Mouse (Mus musculus): ENCODE data around the gene Lmbrd2. TPM values are rescaled to one million over a fixed set of nuclear protein-coding genes. Genes with fewer than 3 reads are reported as not detected.

Gene Lmbrd2
- polyA plus RNA-seq (2012; fragmentation: generic; extraction: Trizol) = 3.8 TPM
- long read RNA-seq, experiment 1, full-length matches to known transcripts = 2 of 4 reads
- long read RNA-seq, experiment 1, partial matches to known transcripts = 1 of 4 reads
- long read RNA-seq, experiment 1, other reads (novel, unspliced or antisense) = 1 of 4 reads
- long read RNA-seq, experiment 2, full-length matches to known transcripts = 10 of 16 reads
- long read RNA-seq, experiment 2, partial matches to known transcripts = 2 of 16 reads
- long read RNA-seq, experiment 2, other reads (novel, unspliced or antisense) = 4 of 16 reads

- H3K4me3 ChIP-seq (ENCODE audit: insufficient read depth, poor library complexity, severe bottlenecking) = peak within 1 kb of the TSS; percentile 95
- no peak for TF ChIP-seq FOSL1 (IDR thresholded peaks at IDR 0.05; ENCODE audit: insufficient read depth, low read length, poor library complexity, severe bottlenecking)
- TF ChIP-seq MAX (IDR thresholded peaks at IDR 0.05) = peak; percentile 71
- H3K27me3 ChIP-seq (ENCODE audit: control insufficient read depth, insufficient read depth, insufficient read length) = no peaks in the 10 kb centered on the region
- H3K36me3 ChIP-seq (ENCODE audit: control insufficient read depth, insufficient read depth) = peaks cover 38% of the 10 kb centered on the region
- H3ac ChIP-seq (ENCODE audit: control insufficient read depth, insufficient read length, low read depth) = peak within 1 kb of the TSS; percentile 92
- peaks cover 53% of the 10 kb centered on the region for H3K79me3 ChIP-seq (ENCODE audit: low read depth)
- H3K79me2 ChIP-seq (ENCODE audit: control insufficient read depth, insufficient read depth) = peaks cover 75% of the 10 kb centered on the region
These were observed at the start of gene Lmbrd2 for GRCm38 (mm10) chr15:9140252-9140680. TSS of gene Lmbrd2 (plus strand) at chr15:9140550.

GRCm38 (mm10) chr15:9090662-9091061 is 49.7 kb upstream of the Lmbrd2 start:
- Histone ChIP-seq H3K79me2 (ENCODE audit: control insufficient read depth, insufficient read depth) (no peaks in the 10 kb centered on the region), H3ac (ENCODE audit: control insufficient read depth, insufficient read length, low read depth) (no peak overlapping the region), H3K27me3 (ENCODE audit: control insufficient read depth, insufficient read depth, insufficient read length) (no peaks in the 10 kb centered on the region), H3K4me3 (ENCODE audit: insufficient read depth, poor library complexity, severe bottlenecking) (no peak overlapping the region), H3K79me3 (ENCODE audit: low read depth) (no peaks in the 10 kb centered on the region), H3K36me3 (ENCODE audit: control insufficient read depth, insufficient read depth) (peaks cover 24% of the 10 kb centered on the region)
- TF ChIP-seq MYOG (IDR thresholded peaks at IDR 0.05; ENCODE audit: control insufficient read depth, extremely low read depth, insufficient read length) = no peak
- TF ChIP-seq MAX (IDR thresholded peaks at IDR 0.05) = no peak
- TF ChIP-seq USF1 (IDR thresholded peaks at IDR 0.05; ENCODE audit: low read depth) = no peak
- no peak for TF ChIP-seq MYOD1 (IDR thresholded peaks at IDR 0.05; ENCODE audit: control insufficient read depth, insufficient read length, low read depth)
- no peak for TF ChIP-seq CEBPB (IDR thresholded peaks at IDR 0.05; ENCODE audit: low read depth)
- no peak for TF ChIP-seq FOSL1 (IDR thresholded peaks at IDR 0.05; ENCODE audit: insufficient read depth, low read length, poor library complexity, severe bottlenecking)
- TF ChIP-seq CTCF (IDR thresholded peaks at IDR 0.05; ENCODE audit: control insufficient read depth, insufficient read depth, insufficient read length) = no peak

- H3K4me3 ChIP-seq (ENCODE audit: insufficient read depth, poor library complexity, severe bottlenecking) = no peak overlapping the region
- peaks cover 13% of the 10 kb centered on the region for H3K36me3 ChIP-seq (ENCODE audit: control insufficient read depth, insufficient read depth)
- no peaks in the 10 kb centered on the region for H3K79me2 ChIP-seq (ENCODE audit: control insufficient read depth, insufficient read depth)
- H3K27me3 ChIP-seq (ENCODE audit: control insufficient read depth, insufficient read depth, insufficient read length) = no peaks in the 10 kb centered on the region
- TF ChIP-seq FOSL1 (IDR thresholded peaks at IDR 0.05; ENCODE audit: insufficient read depth, low read length, poor library complexity, severe bottlenecking) (no peak), CTCF (IDR thresholded peaks at IDR 0.05; ENCODE audit: control insufficient read depth, insufficient read depth, insufficient read length) (no peak), MYOD1 (IDR thresholded peaks at IDR 0.05; ENCODE audit: control insufficient read depth, insufficient read length, low read depth) (no peak), MYOG (IDR thresholded peaks at IDR 0.05; ENCODE audit: control insufficient read depth, extremely low read depth, insufficient read length) (no peak), CEBPB (IDR thresholded peaks at IDR 0.05; ENCODE audit: low read depth) (no peak), USF1 (IDR thresholded peaks at IDR 0.05; ENCODE audit: low read depth) (no peak), MAX (IDR thresholded peaks at IDR 0.05) (no peak)
- H3ac ChIP-seq (ENCODE audit: control insufficient read depth, insufficient read length, low read depth) = no peak overlapping the region
- no peaks in the 10 kb centered on the region for H3K79me3 ChIP-seq (ENCODE audit: low read depth)
These were observed 46.6 kb upstream of the Lmbrd2 start for GRCm38 (mm10) chr15:9093598-9094365.

GRCm38 (mm10) chr15:9094366-9094750 is 46.0 kb upstream of the Lmbrd2 start:
- Histone ChIP-seq H3ac (ENCODE audit: control insufficient read depth, insufficient read length, low read depth) (no peak overlapping the region), H3K36me3 (ENCODE audit: control insufficient read depth, insufficient read depth) (peaks cover 13% of the 10 kb centered on the region), H3K4me3 (ENCODE audit: insufficient read depth, poor library complexity, severe bottlenecking) (no peak overlapping the region), H3K79me3 (ENCODE audit: low read depth) (no peaks in the 10 kb centered on the region), H3K79me2 (ENCODE audit: control insufficient read depth, insufficient read depth) (no peaks in the 10 kb centered on the region), H3K27me3 (ENCODE audit: control insufficient read depth, insufficient read depth, insufficient read length) (no peaks in the 10 kb centered on the region)
- TF ChIP-seq MYOD1 (IDR thresholded peaks at IDR 0.05; ENCODE audit: control insufficient read depth, insufficient read length, low read depth) (no peak), MAX (IDR thresholded peaks at IDR 0.05) (no peak)

- Histone ChIP-seq H3K27me3 (ENCODE audit: control insufficient read depth, insufficient read depth, insufficient read length) (no peaks in the 10 kb centered on the region), H3ac (ENCODE audit: control insufficient read depth, insufficient read length, low read depth) (no peak overlapping the region), H3K79me2 (ENCODE audit: control insufficient read depth, insufficient read depth) (no peaks in the 10 kb centered on the region), H3K36me3 (ENCODE audit: control insufficient read depth, insufficient read depth) (peaks cover 24% of the 10 kb centered on the region), H3K4me3 (ENCODE audit: insufficient read depth, poor library complexity, severe bottlenecking) (no peak overlapping the region), H3K79me3 (ENCODE audit: low read depth) (no peaks in the 10 kb centered on the region)
- TF ChIP-seq USF1 (IDR thresholded peaks at IDR 0.05; ENCODE audit: low read depth) = no peak
- no peak for TF ChIP-seq CEBPB (IDR thresholded peaks at IDR 0.05; ENCODE audit: low read depth)
- TF ChIP-seq MAX (IDR thresholded peaks at IDR 0.05) = no peak
- TF ChIP-seq FOSL1 (IDR thresholded peaks at IDR 0.05; ENCODE audit: insufficient read depth, low read length, poor library complexity, severe bottlenecking) = no peak
- TF ChIP-seq CTCF (IDR thresholded peaks at IDR 0.05; ENCODE audit: control insufficient read depth, insufficient read depth, insufficient read length) = no peak
- TF ChIP-seq MYOD1 (IDR thresholded peaks at IDR 0.05; ENCODE audit: control insufficient read depth, insufficient read length, low read depth) = no peak
- TF ChIP-seq MYOG (IDR thresholded peaks at IDR 0.05; ENCODE audit: control insufficient read depth, extremely low read depth, insufficient read length) = no peak
These were observed 43.5 kb upstream of the Lmbrd2 start for GRCm38 (mm10) chr15:9096865-9097264.
